Mouse (Mus musculus) spleen, postnatal 10 days (tissue): ENCODE results near the gene Itga9.
A peak's percentile ranks its signal among the peaks of the same experiment; 100 is the strongest.
"Not testable (repeated sequence)": the region's sequence is repeated elsewhere in the genome, so short reads cannot be mapped to it uniquely, and the experiment has no call there.

ENCODE experiments used
- DNase-seq, 2 experiments: peaks; one replicate each; pipeline ENCODE4 v3.0.0; 2021 to 2022; ENCODE audit warnings: low spot score in 2 of 2

Gene Itga9

GRCm38 (mm10) chr9:118606148-118606816 lies at the start of gene Itga9:
Itga9 (plus strand) TSS chr9:118606690.
- DNase-seq = peak; percentile 73 to 84

GRCm38 (mm10) chr9:118556951-118557780 lies 49.3 kb upstream of the Itga9 start:
- no peak for DNase-seq

- DNase-seq = no peak
Observed at GRCm38 (mm10) chr9:118563356-118563755, 43.1 kb upstream of the Itga9 start.

- DNase-seq = no peak
Observed at GRCm38 (mm10) chr9:118563866-118564265, 42.6 kb upstream of the Itga9 start.

- DNase-seq = no peak
Observed at GRCm38 (mm10) chr9:118564696-118565095, 41.8 kb upstream of the Itga9 start.

GRCm38 (mm10) chr9:118569328-118569727 lies 37.2 kb upstream of the Itga9 start:
- DNase-seq = no peak

GRCm38 (mm10) chr9:118570865-118571264 lies 35.6 kb upstream of the Itga9 start:
- DNase-seq = no peak

GRCm38 (mm10) chr9:118571701-118572100 lies 34.8 kb upstream of the Itga9 start:
- no peak for DNase-seq

GRCm38 (mm10) chr9:118574911-118575310 lies 31.6 kb upstream of the Itga9 start:
- no peak for DNase-seq

- no peak for DNase-seq
Observed at GRCm38 (mm10) chr9:118580371-118580770, 26.1 kb upstream of the Itga9 start.

GRCm38 (mm10) chr9:118582757-118583156 lies 23.7 kb upstream of the Itga9 start:
- no peak for DNase-seq

GRCm38 (mm10) chr9:118584838-118585237 lies 21.7 kb upstream of the Itga9 start:
- DNase-seq = no peak

GRCm38 (mm10) chr9:118585998-118586397 lies 20.5 kb upstream of the Itga9 start:
- DNase-seq = no peak

GRCm38 (mm10) chr9:118587115-118587514 lies 19.4 kb upstream of the Itga9 start:
- DNase-seq = no peak

- DNase-seq = no peak
Observed at GRCm38 (mm10) chr9:118589249-118589648, 17.2 kb upstream of the Itga9 start.

GRCm38 (mm10) chr9:118590230-118590629 lies 16.3 kb upstream of the Itga9 start:
- DNase-seq = no peak

GRCm38 (mm10) chr9:118591633-118592032 lies 14.9 kb upstream of the Itga9 start:
- no peak for DNase-seq

GRCm38 (mm10) chr9:118592585-118593249 lies 13.8 kb upstream of the Itga9 start:
- DNase-seq = peak in 1 of 2 experiments; percentile 39

GRCm38 (mm10) chr9:118593443-118593842 lies 13.0 kb upstream of the Itga9 start:
- DNase-seq = no peak

GRCm38 (mm10) chr9:118596767-118597166 lies 9.7 kb upstream of the Itga9 start:
- DNase-seq = no peak

- DNase-seq = not testable (repeated sequence)
Observed at GRCm38 (mm10) chr9:118600393-118600792, 6.1 kb upstream of the Itga9 start.

GRCm38 (mm10) chr9:118602576-118602975 lies 3.9 kb upstream of the Itga9 start:
- DNase-seq = no peak
